Mouse (Mus musculus) G1E (cell line): ENCODE measurements at regions not wholly inside any gene's neighbourhood (a gene's known extent, or its start where the extent isn't known, plus 50 kb on each side); places are given as distances from the start of the nearest gene placed in this dataset.

Experiments used
- CTCF ChIP-seq: IDR thresholded peaks from 2 replicates; pipeline ENCODE4 v1.5.1; 2012; ENCODE audit warnings: low read depth, low read length, inconsistent platforms, mixed read lengths
- GATA1 ChIP-seq: IDR thresholded peaks from 2 replicates; pipeline ENCODE4 v1.6.1; 2012; ENCODE audit warnings: borderline replicate concordance, low read length, inconsistent platforms, mixed read lengths
- POLR2AphosphoS5 ChIP-seq: IDR thresholded peaks from 2 replicates; pipeline ENCODE4 v1.6.1; 2012; ENCODE audit warnings: low read depth, low read length, inconsistent platforms; ENCODE audit not compliant: insufficient replicate concordance
- TAL1 ChIP-seq: conservative IDR thresholded peaks from 2 replicates; pipeline ENCODE4 v1.6.1; 2012; ENCODE audit warnings: low read depth, low read length, inconsistent platforms, mixed read lengths

GRCm38 (mm10) chr7:136083005-136083404 is 366.8 kb upstream of the Mki67 start:
- TF ChIP-seq CTCF, result no peak
- no peak for TF ChIP-seq GATA1
- TF ChIP-seq TAL1, result no peak
- TF ChIP-seq POLR2AphosphoS5, result no peak
